Mouse (Mus musculus): ENCODE data around the gene Zfp629.

The Zfp629 gene

DNA sequence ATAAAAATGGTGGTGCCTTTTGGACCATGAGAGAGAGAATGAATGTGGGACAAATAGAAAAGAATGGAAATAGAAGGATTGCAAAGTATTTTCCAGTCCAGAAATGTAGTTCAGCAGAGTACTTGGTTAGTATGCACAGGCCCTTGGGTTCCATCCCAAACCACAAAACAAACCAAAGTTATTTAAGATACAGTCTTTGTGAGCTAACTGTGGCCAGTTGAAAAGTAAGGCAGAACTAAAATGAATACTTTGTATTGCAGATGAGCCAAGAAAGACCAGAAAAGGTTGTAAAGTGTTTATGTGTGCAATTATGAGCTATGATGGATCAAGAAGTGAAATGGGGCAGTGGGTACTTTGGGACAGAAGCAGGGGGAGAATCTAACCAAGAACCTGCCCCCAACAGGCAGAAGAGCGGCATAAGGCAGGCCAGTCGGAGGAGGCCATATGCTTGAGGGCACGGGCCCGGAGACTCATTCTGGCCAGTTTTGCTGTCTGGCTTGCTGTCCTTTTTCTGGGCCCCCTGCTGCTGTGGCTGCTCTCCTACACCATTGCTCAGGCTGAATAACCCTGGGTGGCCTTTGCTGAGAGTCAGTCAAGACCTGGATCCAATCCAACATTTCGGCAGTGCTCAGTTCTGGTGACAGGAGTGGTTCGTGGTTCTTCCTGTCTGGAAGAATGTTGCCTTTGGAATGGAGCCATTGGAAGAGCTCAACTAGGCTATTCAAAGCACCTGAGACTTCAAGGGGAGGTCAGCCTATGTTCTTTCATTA, 51.0 kb downstream of the Zfp629 start:
- no peak for DNase-seq (ENCODE audit: low read depth, low spot score)

- DNase-seq (ENCODE audit: low read depth, low spot score): no peak
These were observed 54.2 kb downstream of the Zfp629 start, which contains the start of gene Tmem265 for GRCm38 (mm10) chr7:127561340-127561858. TSS of gene Tmem265 (plus strand) at chr7:127561390.

DNA sequence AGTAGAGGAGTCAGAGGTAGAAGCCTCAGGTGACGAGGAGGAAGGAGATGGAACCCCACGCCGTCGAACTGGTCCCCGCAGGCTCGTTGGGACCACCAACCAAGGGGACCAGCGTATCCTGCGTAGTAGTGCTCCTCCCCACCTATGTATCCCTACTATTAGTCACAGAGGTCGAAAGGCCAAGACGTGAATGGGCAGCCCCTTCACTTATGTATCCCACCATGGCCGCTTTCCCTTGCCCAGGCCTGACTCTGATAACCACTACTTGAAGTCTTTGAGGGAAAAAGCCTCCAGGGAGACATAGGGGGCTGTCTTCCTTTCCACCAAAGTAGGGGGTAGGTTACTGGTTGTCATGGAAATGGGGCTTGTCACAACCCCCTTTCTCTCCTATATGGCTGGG, 55.0 kb downstream of the Zfp629 start:
- no peak for DNase-seq (ENCODE audit: low read depth, low spot score)

All from retina, postnatal 7 days (tissue).